ENCODE assay signal across 10 mouse cellular contexts in the genomic region with DNA sequence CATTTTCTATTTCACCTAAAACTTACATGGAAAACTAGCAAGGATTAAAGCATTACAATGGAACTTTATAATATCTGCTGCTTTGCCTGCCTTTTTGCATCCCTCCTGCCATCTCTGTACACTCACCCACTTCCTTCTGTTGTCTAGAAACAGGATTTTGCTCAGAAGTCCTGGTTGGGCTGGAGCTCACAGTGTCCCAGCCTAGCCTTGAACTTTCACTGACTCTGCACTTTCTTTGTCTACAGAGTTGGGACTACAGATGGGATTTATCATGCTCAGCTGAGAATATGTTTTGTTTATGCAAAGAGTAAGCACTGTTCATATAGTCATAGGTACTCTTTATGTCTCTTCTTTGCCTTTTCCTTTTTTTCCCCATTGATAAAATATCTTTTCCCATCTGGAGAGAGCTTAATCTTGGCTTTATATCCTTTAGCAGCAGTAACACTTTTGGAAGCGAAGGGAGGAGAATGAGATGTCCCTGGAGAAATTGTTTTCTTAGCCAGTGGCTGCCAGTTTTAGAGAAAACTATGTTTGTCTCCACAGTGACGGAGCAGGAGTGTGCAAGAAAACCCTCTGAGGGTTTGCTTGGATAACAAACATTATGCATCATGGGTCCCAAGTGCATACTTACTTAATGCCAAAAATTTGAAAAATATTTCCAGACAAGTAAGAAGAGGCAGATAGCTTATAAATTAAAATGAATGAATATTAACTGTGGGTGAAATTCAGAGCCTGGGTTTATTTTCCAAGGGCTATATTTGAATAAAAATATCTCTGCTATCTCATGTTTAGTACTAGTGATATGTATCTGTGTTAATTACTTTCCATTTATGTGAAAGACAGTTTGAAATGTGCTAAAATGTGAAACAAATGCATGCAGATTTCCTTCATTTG.
DNase-seq lines count a peak whose midpoint lies in the region; ATAC-seq lines count a peak whose summit lies in the region.
"Had no signal": no experiment of that assay in that cellular context is flagged by ENCODE, and none has a peak within 500 bp of the region (broad histone marks: within the 10 kb centered on the region; RNA-seq: fewer than 3 reads in every experiment).

No protein-coding gene starts in this region.

- H3K4me3 ChIP-seq in forebrain, embryonic 13.5 days: no peak overlapping the region
- H3K4me3 ChIP-seq in forebrain, embryonic 10.5 days: no peak overlapping the region
- H3K4me3 ChIP-seq in kidney, embryonic 16.5 days (ENCODE audit: low read length): no peak overlapping the region
- H3K4me3 ChIP-seq: liver, embryonic 12.5 days had no signal

- no peaks in the 10 kb centered on the region for H3K36me3 ChIP-seq in forebrain, embryonic 13.5 days (ENCODE audit: poor library complexity, severe bottlenecking)
- no peaks in the 10 kb centered on the region for H3K36me3 ChIP-seq in forebrain, embryonic 10.5 days (replicated peaks)
- no peaks in the 10 kb centered on the region for H3K36me3 ChIP-seq in kidney, embryonic 16.5 days (ENCODE audit: insufficient read depth, low read length)
- H3K36me3 ChIP-seq: liver, embryonic 12.5 days had no signal

- no peaks in the 10 kb centered on the region for H3K4me1 ChIP-seq in forebrain, embryonic 13.5 days
- no peaks in the 10 kb centered on the region for H3K4me1 ChIP-seq in forebrain, embryonic 10.5 days
- H3K4me1 ChIP-seq in kidney, embryonic 16.5 days (ENCODE audit: insufficient read depth, low read length): no peaks in the 10 kb centered on the region
- H3K4me1 ChIP-seq: liver, embryonic 12.5 days had no signal

- no peak overlapping the region for H3K27ac ChIP-seq in forebrain, embryonic 13.5 days
- no peak overlapping the region for H3K27ac ChIP-seq in forebrain, embryonic 10.5 days
- H3K27ac ChIP-seq in kidney, embryonic 16.5 days (ENCODE audit: low read length): no peak overlapping the region
- H3K27ac ChIP-seq: liver, embryonic 12.5 days had no signal

- peak; percentile 69; the same call in 1 of the 2 replicates for ATAC-seq in forebrain, embryonic 13.5 days
- peak; percentile 42; the same call in 1 of the 2 replicates for ATAC-seq in kidney, embryonic 16.5 days (ENCODE audit: low FRiP score, low TSS enrichment)
- ATAC-seq: liver, embryonic 12.5 days had no signal

- H3K27me3 ChIP-seq in forebrain, embryonic 13.5 days: no peaks in the 10 kb centered on the region
- H3K27me3 ChIP-seq in forebrain, embryonic 10.5 days (ENCODE audit: poor library complexity, severe bottlenecking): no peaks in the 10 kb centered on the region
- no peaks in the 10 kb centered on the region for H3K27me3 ChIP-seq in kidney, embryonic 16.5 days (ENCODE audit: insufficient read depth, low read length)
- H3K27me3 ChIP-seq: liver, embryonic 12.5 days had no signal

- H3K9ac ChIP-seq in forebrain, embryonic 13.5 days: no peak overlapping the region
- no peak overlapping the region for H3K9ac ChIP-seq in kidney, embryonic 16.5 days (replicated peaks; ENCODE audit: low read length)
- H3K9ac ChIP-seq: liver, embryonic 12.5 days had no signal

- no peak overlapping the region for H3K4me2 ChIP-seq in forebrain, embryonic 13.5 days
- no peak overlapping the region for H3K4me2 ChIP-seq in kidney, embryonic 16.5 days (replicated peaks; ENCODE audit: low read depth, low read length)
- H3K4me2 ChIP-seq: liver, embryonic 12.5 days had no signal

- H3K9me3 ChIP-seq in forebrain, embryonic 13.5 days (replicated peaks): no peaks in the 10 kb centered on the region
- H3K9me3 ChIP-seq in forebrain, embryonic 10.5 days: no peaks in the 10 kb centered on the region
- H3K9me3 ChIP-seq in kidney, embryonic 16.5 days (ENCODE audit: low read length): no peaks in the 10 kb centered on the region
- H3K9me3 ChIP-seq: liver, embryonic 12.5 days had no signal

- WGBS in forebrain, embryonic 13.5 days: 72% methylated on average over 2 of the region's 2 CpGs
- 79% methylated on average over 2 of the region's 2 CpGs for whole genome bisulfite sequencing in forebrain, embryonic 10.5 days
- WGBS in kidney, embryonic 16.5 days: 46% methylated on average over 2 of the region's 2 CpGs

- DNase-seq in forebrain, embryonic 10.5 days (ENCODE audit: extremely low spot score, low spot score): no peak
- no peak for DNase-seq in kidney, postnatal 10 days
- peak; percentile 1 for DNase-seq in ovary, adult 18-20 months (ENCODE audit: low spot score)
- DNase-seq in ovary, postnatal 14 days (ENCODE audit: low spot score): no peak
- DNase-seq in telencephalon, adult 2 months (ENCODE audit: low read depth, low spot score): peak; percentile 57
- DNase-seq in cerebellum, adult 11 months: no peak
- DNase-seq: kidney, adult 8-10 months had no signal

Comparison
In these comparisons a context has a peak if more than half of its experiments do, and no peak if none do; other contexts are left out.
1. DNase-seq: peak in ovary, adult 18-20 months (single experiment) and telencephalon, adult 2 months (single experiment); none in forebrain, embryonic 10.5 days (single experiment), kidney, postnatal 10 days (single experiment), ovary, postnatal 14 days (single experiment) and cerebellum, adult 11 months (single experiment).